Mouse (Mus musculus): Measurements from ENCODE around the gene Lat. TPM values are rescaled to one million over a fixed set of nuclear protein-coding genes. Genes with fewer than 3 reads are reported as not detected.
A peak's percentile ranks its signal among the peaks of the same experiment; 100 is the strongest.

Lat gene
- polyA plus RNA-seq, 1 experiment from 2014 or later = 20.3 TPM

GRCm38 (mm10) chr7:126357838-126358237 is 11.5 kb downstream of the Lat start:
- H3K4me2 ChIP-seq = no peak overlapping the region
- H3K9me3 ChIP-seq (ENCODE audit: control insufficient read depth, low read length) = no peaks in the 10 kb centered on the region
- DNase-seq (ENCODE audit: low spot score) = no peak
- H3K27ac ChIP-seq (ENCODE audit: low read depth, low read length) = no peak overlapping the region; the same call in 1 of the 2 replicates
- no peak overlapping the region for H3K9ac ChIP-seq (ENCODE audit: low read depth, low read length)
- H3K36me3 ChIP-seq (ENCODE audit: control insufficient read depth, insufficient read depth, low read length) = no peaks in the 10 kb centered on the region
- H3K4me3 ChIP-seq (ENCODE audit: low read depth, low read length) = no peak overlapping the region
- H3K4me1 ChIP-seq (replicated peaks; ENCODE audit: control insufficient read depth, insufficient read depth, low read length) = peaks cover 33% of the 10 kb centered on the region
- no peaks in the 10 kb centered on the region for H3K27me3 ChIP-seq (replicated peaks; ENCODE audit: control insufficient read depth, insufficient read depth, low read length)
- ATAC-seq (replicated peaks; ENCODE audit: low FRiP score) = no peak
- WGBS = 75% methylated on average over 6 of the region's 6 CpGs

DNA sequence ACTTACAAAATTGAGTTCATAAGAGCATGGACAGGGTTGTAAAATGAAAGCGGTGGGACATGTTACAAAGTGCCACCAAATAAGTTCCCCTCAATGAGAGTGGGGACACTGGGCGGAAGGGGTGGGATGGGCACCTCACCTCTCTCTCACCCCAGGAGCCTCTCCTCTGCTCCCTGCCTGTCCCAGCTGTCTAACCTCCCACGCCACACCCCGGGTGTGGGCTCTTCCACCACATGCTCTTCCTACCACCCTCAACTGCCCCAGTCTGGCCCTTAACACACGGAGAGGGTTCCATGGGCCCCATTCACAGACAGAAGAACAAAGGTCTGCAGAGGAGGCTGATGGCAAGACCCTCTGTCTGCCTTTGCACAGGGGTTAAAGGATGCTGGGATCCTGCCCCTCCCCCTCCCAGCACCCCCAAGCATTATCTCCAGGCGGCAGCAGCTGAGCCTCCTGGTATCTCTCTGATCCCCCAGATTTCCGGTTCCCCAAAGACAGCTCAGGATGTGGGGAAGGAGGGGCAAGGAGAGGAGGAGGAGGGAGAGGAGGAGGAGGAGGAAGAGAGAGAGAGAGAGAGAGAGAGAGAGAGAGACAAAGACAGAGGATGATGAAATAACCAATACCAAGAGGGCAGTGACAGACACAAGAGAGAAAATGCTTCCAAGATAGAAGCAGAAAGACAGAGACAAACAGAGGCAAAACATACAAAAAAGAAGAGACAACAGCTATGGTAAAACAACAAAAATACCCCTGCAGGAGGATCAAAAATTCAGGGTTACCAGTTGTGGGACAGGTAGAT is 12.4 kb downstream of the Lat start:
- Histone ChIP-seq H3K27me3 (replicated peaks; ENCODE audit: control insufficient read depth, insufficient read depth, low read length) (no peaks in the 10 kb centered on the region), H3K4me1 (replicated peaks; ENCODE audit: control insufficient read depth, insufficient read depth, low read length) (peaks cover 33% of the 10 kb centered on the region), H3K27ac (ENCODE audit: low read depth, low read length) (peak overlapping the region; percentile 58), H3K4me3 (ENCODE audit: low read depth, low read length) (no peak overlapping the region), H3K36me3 (ENCODE audit: control insufficient read depth, insufficient read depth, low read length) (no peaks in the 10 kb centered on the region), H3K4me2 (peak overlapping the region; percentile 53), H3K9ac (ENCODE audit: low read depth, low read length) (peak overlapping the region; percentile 48; the same call in 1 of the 2 replicates), H3K9me3 (ENCODE audit: control insufficient read depth, low read length) (no peaks in the 10 kb centered on the region)
- DNase-seq (ENCODE audit: low spot score) (no peak), ATAC-seq (replicated peaks; ENCODE audit: low FRiP score) (peak; percentile 81)
- 33% methylated on average over 7 of the region's 7 CpGs for WGBS

DNA sequence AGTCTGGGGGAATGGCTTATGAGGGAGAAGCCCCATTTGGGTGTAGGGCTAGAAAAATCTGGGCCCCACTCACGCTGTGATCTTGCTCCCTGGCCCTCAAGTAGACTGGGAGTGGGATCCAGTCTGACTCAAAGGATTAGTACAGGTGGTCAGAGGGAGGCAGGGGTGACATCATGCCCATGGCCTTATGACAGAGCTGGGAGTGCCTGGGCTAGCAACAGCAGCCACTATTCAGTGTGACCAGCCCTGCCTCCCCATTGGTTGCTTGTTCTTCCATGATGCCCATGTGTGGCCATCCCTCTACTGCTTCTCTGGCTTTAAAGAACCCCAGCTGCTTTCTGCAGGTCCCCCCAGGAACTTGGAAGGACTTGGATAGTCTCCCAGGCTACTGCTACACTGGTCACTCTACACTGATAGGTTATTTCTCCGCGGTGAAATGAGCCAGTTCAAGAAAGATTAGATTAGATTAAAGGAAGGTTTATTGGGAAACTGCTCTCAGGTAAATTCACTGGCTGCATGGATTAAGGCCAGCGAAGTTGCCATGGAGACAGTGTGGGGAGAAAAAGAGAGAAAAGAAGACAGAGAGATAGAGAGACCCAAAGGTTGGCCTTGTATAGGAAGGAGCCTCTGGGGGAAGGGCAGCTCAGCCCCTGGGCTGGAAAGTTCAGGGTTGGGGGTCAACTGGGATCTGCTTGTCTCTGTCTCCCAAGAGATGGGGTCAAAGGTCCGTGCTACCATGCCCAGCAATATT is 13.3 kb downstream of the Lat start:
- DNase-seq (ENCODE audit: low spot score) = no peak
- WGBS = 41% methylated on average over 5 of the region's 5 CpGs

DNA sequence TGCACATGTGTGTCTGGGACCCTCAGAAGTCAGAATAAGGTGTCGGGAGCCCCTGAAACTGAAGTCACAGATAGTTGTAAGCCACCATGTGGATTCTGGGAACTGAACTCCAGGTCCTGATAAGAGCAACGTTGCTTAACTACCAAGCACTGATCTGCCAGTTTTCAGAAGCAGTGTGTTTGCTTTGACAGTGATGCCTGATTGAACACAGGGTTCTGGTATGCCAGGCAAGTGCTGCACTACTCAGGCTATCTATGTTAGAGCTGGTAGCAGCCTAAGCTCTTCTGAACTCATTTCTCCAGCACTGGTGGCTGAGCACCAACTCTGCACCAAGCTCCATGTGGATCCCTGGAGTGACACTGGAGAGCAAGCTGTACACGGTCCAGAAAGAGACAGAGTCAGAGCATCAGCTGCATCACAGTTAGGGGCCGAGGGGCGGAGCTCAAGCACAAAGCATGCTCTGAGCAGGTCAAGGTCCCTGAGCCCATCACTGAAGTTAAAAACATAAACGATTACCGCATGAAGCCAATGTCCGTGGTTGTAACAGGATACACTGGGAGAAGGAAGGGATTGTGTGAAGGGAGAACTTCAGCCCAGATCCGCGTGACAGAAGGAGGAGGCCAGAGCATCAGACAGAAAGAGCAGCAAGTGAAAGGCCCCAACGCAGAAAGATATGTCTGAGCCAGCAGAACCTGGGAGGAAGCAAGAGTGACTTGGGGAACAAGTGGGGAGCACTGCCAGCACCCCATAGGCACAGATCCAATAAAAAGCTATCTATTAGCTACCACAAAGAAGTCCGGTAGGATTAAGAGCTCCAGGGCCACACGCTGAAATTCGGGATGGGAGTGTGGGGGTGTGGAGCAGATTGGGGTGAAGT is 14.4 kb downstream of the Lat start:
- DNase-seq (ENCODE audit: low spot score) (no peak), ATAC-seq (replicated peaks; ENCODE audit: low FRiP score) (peak; percentile 52)
- no peaks in the 10 kb centered on the region for H3K27me3 ChIP-seq (replicated peaks; ENCODE audit: control insufficient read depth, insufficient read depth, low read length)
- H3K4me3 ChIP-seq (ENCODE audit: low read depth, low read length) = no peak overlapping the region
- H3K4me1 ChIP-seq (replicated peaks; ENCODE audit: control insufficient read depth, insufficient read depth, low read length) = peaks cover 33% of the 10 kb centered on the region
- no peaks in the 10 kb centered on the region for H3K9me3 ChIP-seq (ENCODE audit: control insufficient read depth, low read length)
- H3K36me3 ChIP-seq (ENCODE audit: control insufficient read depth, insufficient read depth, low read length) = no peaks in the 10 kb centered on the region
- H3K27ac ChIP-seq (ENCODE audit: low read depth, low read length) = peak overlapping the region; percentile 27; the same call in 1 of the 2 replicates
- WGBS = 49% methylated on average over 14 of the region's 14 CpGs
- no peak overlapping the region for H3K9ac ChIP-seq (ENCODE audit: low read depth, low read length)
- peak overlapping the region; percentile 6; the same call in 1 of the 2 replicates for H3K4me2 ChIP-seq

More for the DNA sequence above, 13.3 kb downstream of the Lat start:
- H3K4me3 ChIP-seq (ENCODE audit: low read depth, low read length) = no peak overlapping the region
- peak overlapping the region; percentile 53; the same call in 1 of the 2 replicates for H3K4me2 ChIP-seq
- H3K9me3 ChIP-seq (ENCODE audit: control insufficient read depth, low read length) = no peaks in the 10 kb centered on the region
- H3K36me3 ChIP-seq (ENCODE audit: control insufficient read depth, insufficient read depth, low read length) = no peaks in the 10 kb centered on the region
- H3K9ac ChIP-seq (ENCODE audit: low read depth, low read length) = no peak overlapping the region; the same call in 1 of the 2 replicates
- peak overlapping the region; percentile 27 for H3K27ac ChIP-seq (ENCODE audit: low read depth, low read length)
- no peaks in the 10 kb centered on the region for H3K27me3 ChIP-seq (replicated peaks; ENCODE audit: control insufficient read depth, insufficient read depth, low read length)
- no peak for ATAC-seq (replicated peaks; ENCODE audit: low FRiP score)
- H3K4me1 ChIP-seq (replicated peaks; ENCODE audit: control insufficient read depth, insufficient read depth, low read length) = peaks cover 33% of the 10 kb centered on the region

DNA sequence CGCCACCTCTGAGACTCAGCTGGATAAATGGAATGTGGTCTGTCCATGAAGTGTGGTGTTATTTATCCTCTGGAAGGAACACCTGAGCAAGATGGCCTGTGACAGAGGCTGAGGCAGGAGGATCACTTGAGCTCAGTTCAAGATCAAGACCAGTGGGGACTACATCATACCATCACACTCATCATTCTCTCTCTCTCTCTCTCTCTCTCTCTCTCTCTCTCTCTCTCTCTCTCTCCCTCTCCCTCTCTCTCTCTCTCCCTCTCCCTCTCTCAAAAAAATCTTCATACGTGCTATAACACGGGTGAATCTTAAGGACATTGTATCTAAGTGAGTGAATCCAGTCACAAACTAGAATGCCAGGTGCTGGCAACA is 15.4 kb downstream of the Lat start:
- Histone ChIP-seq H3K4me3 (ENCODE audit: low read depth, low read length) (no peak overlapping the region), H3K4me1 (replicated peaks; ENCODE audit: control insufficient read depth, insufficient read depth, low read length) (peaks cover 33% of the 10 kb centered on the region), H3K4me2 (no peak overlapping the region), H3K27me3 (replicated peaks; ENCODE audit: control insufficient read depth, insufficient read depth, low read length) (no peaks in the 10 kb centered on the region), H3K36me3 (ENCODE audit: control insufficient read depth, insufficient read depth, low read length) (no peaks in the 10 kb centered on the region), H3K9ac (ENCODE audit: low read depth, low read length) (no peak overlapping the region), H3K9me3 (ENCODE audit: control insufficient read depth, low read length) (no peaks in the 10 kb centered on the region), H3K27ac (ENCODE audit: low read depth, low read length) (no peak overlapping the region)
- DNase-seq (ENCODE audit: low spot score) = no peak
- 78% methylated on average over 3 of the region's 3 CpGs for WGBS
- ATAC-seq (replicated peaks; ENCODE audit: low FRiP score) = no peak

GRCm38 (mm10) chr7:126353251-126353993 is 15.9 kb downstream of the Lat start:
- Histone ChIP-seq H3K27me3 (replicated peaks; ENCODE audit: control insufficient read depth, insufficient read depth, low read length) (no peaks in the 10 kb centered on the region), H3K4me3 (ENCODE audit: low read depth, low read length) (no peak overlapping the region), H3K4me1 (replicated peaks; ENCODE audit: control insufficient read depth, insufficient read depth, low read length) (peaks cover 39% of the 10 kb centered on the region), H3K9me3 (ENCODE audit: control insufficient read depth, low read length) (no peaks in the 10 kb centered on the region), H3K4me2 (no peak overlapping the region), H3K36me3 (ENCODE audit: control insufficient read depth, insufficient read depth, low read length) (no peaks in the 10 kb centered on the region), H3K27ac (ENCODE audit: low read depth, low read length) (no peak overlapping the region), H3K9ac (ENCODE audit: low read depth, low read length) (no peak overlapping the region)
- DNase-seq (ENCODE audit: low spot score) = no peak
- WGBS = 55% methylated on average over 11 of the region's 11 CpGs
- no peak for ATAC-seq (replicated peaks; ENCODE audit: low FRiP score)

GRCm38 (mm10) chr7:126351419-126351951 is 17.9 kb downstream of the Lat start:
- Histone ChIP-seq H3K9me3 (ENCODE audit: control insufficient read depth, low read length) (no peaks in the 10 kb centered on the region), H3K36me3 (ENCODE audit: control insufficient read depth, insufficient read depth, low read length) (no peaks in the 10 kb centered on the region), H3K4me1 (replicated peaks; ENCODE audit: control insufficient read depth, insufficient read depth, low read length) (peaks cover 33% of the 10 kb centered on the region), H3K4me2 (no peak overlapping the region), H3K27me3 (replicated peaks; ENCODE audit: control insufficient read depth, insufficient read depth, low read length) (no peaks in the 10 kb centered on the region), H3K4me3 (ENCODE audit: low read depth, low read length) (no peak overlapping the region), H3K9ac (ENCODE audit: low read depth, low read length) (no peak overlapping the region), H3K27ac (ENCODE audit: low read depth, low read length) (no peak overlapping the region)
- 67% methylated on average over 10 of the region's 10 CpGs for WGBS
- DNase-seq (ENCODE audit: low spot score) = no peak
- no peak for ATAC-seq (replicated peaks; ENCODE audit: low FRiP score)

All from liver, embryonic 11.5 days (tissue).